Mouse (Mus musculus) cerebellum, adult 9-11 months (tissue): ENCODE measurements around the gene Rsrp1.

Source experiments
- DNase-seq: peaks from one replicate; pipeline ENCODE4 v3.0.0; 2022

The Rsrp1 gene

GRCm38 (mm10) chr4:134975261-134975928 is 52.0 kb downstream of the Rsrp1 start:
- DNase-seq, result no peak

GRCm38 (mm10) chr4:134975929-134976308 is 52.5 kb downstream of the Rsrp1 start:
- DNase-seq, result no peak
